Mouse (Mus musculus) midbrain, embryonic 13.5 days (tissue): ENCODE measurements at regions not wholly inside any gene's neighbourhood (a gene's known extent, or its start where the extent isn't known, plus 50 kb on each side); places are given as distances from the start of the nearest gene placed in this dataset.

Source experiments
- ATAC-seq: fragments of 200-750 bp; cut with Nextera tagmentation; 2 replicates; pipeline ENCODE4 v1.8.0; 2017; ENCODE audit warnings: mild to moderate bottlenecking, moderate TSS enrichment, moderate library complexity
- H3K27ac ChIP-seq: fragments of 300-500 bp; sonication (generic); 2 replicates; pipeline ENCODE4 v1.5.1; 2015; ENCODE audit warnings: inconsistent platforms, mild to moderate bottlenecking, moderate library complexity
- H3K27me3 ChIP-seq: fragments of 300-500 bp; sonication (generic); 2 replicates; pipeline ENCODE4 v1.6.1; 2015; ENCODE audit warnings: mild to moderate bottlenecking, inconsistent platforms
- H3K36me3 ChIP-seq: fragments of 300-500 bp; sonication (generic); 2 replicates; pipeline ENCODE4 v1.6.1; 2015; ENCODE audit warnings: mild to moderate bottlenecking, inconsistent platforms
- H3K4me1 ChIP-seq: fragments of 300-500 bp; sonication (generic); replicated peaks from 2 replicates; pipeline ENCODE4 v1.6.1; 2015; ENCODE audit warnings: inconsistent platforms
- H3K4me2 ChIP-seq: fragments of 300-500 bp; sonication (generic); replicated peaks from 2 replicates; pipeline ENCODE4 v1.6.1; 2015; ENCODE audit warnings: moderate library complexity, mild to moderate bottlenecking, inconsistent platforms
- H3K4me3 ChIP-seq: fragments of 300-500 bp; sonication (generic); replicated peaks from 2 replicates; pipeline ENCODE4 v1.5.1; 2015; ENCODE audit warnings: mild to moderate bottlenecking, inconsistent platforms
- H3K9ac ChIP-seq: fragments of 300-500 bp; sonication (generic); replicated peaks from 2 replicates; pipeline ENCODE4 v1.6.1; 2015; ENCODE audit warnings: mild to moderate bottlenecking, inconsistent platforms
- H3K9me3 ChIP-seq: fragments of 300-500 bp; sonication (generic); 2 replicates; pipeline ENCODE4 v1.6.1; 2016; ENCODE audit warnings: mild to moderate bottlenecking, inconsistent platforms
- WGBS: fragments of 180-500 bp; shearing (Covaris S2); methylation state at CpG from one replicate; pipeline ENCODE4 v1.1.7; 2015; 5-methylcytosine and 5-hydroxymethylcytosine counted together

DNA sequence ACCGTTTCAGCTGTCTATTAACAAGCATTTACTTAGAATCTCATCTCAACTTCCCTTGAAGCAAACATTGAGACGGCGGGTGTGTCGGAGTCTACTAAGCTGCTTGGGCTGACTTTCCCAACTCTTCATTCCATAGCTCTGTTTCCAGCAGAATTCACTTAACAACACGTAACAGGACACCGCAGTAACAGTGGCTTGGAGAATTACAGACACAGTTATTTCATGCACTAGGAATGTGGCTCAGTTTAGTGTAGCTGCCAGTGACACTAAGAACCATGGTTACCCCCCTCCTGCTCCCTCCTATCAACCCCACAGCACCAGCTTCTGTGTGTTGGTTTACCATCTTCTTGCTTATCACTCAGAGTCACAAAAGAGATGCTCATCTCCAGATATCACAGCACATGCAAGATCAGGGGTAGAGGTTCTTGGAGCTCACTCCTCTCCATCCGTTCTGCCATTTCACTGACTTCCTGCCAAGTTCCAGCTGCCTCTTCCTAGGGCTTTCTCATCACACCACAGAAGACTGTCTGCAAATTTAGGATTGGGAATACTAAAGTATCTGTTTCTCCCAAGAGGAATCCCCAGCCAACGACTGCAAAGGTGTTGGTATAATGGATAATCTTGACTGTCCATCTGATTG lies 90.7 kb downstream of the Banf2 start:
- H3K9ac ChIP-seq: no peak overlapping the region
- H3K4me2 ChIP-seq: no peak overlapping the region
- H3K4me3 ChIP-seq: no peak overlapping the region
- no peaks in the 10 kb centered on the region for H3K9me3 ChIP-seq
- ATAC-seq: no peak
- H3K27me3 ChIP-seq: no peaks in the 10 kb centered on the region
- no peak overlapping the region for H3K27ac ChIP-seq
- WGBS: 91% methylated on average over 8 of the region's 8 CpGs
- H3K4me1 ChIP-seq: 0 out of 2 replicates have a peak, but pooled peaks cover 3% of the 10 kb centered on the region
- no peaks in the 10 kb centered on the region for H3K36me3 ChIP-seq

- no peak overlapping the region for H3K4me3 ChIP-seq
- no peaks in the 10 kb centered on the region; the same call in 1 of the 2 replicates for H3K27me3 ChIP-seq
- no peak overlapping the region for H3K4me2 ChIP-seq
- WGBS: 60% methylated on average over 13 of the region's 13 CpGs
- H3K9ac ChIP-seq: no peak overlapping the region
- 0 out of 2 replicates have a peak, but pooled peaks cover 3% of the 10 kb centered on the region for H3K4me1 ChIP-seq
- H3K9me3 ChIP-seq: no peaks in the 10 kb centered on the region
- H3K27ac ChIP-seq: no peak overlapping the region
- H3K36me3 ChIP-seq: no peaks in the 10 kb centered on the region
- ATAC-seq: peak; percentile 45; the same call in 1 of the 2 replicates
These were observed 94.5 kb downstream of the Banf2 start for GRCm38 (mm10) chr2:144127082-144128037.

DNA sequence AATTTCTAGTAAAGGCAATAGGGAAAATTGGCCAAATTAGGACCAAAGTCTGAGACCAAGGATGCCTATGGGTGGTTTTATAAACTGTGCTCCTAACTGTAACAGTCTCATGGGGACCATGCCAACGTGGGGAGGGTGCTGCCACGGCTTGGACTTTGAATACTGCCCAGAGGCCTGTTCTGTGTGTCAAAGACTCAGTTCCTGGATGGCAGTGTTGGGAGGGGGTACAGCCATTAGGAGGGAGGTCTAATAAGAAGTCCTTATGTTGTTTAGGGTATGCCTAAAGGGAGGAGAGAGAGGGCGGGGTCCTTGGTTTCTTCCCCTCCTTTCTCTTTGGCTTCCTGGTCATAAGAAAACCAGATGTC lies 95.2 kb downstream of the Banf2 start:
- no peak overlapping the region for H3K9ac ChIP-seq
- H3K27ac ChIP-seq: no peak overlapping the region
- H3K4me3 ChIP-seq: no peak overlapping the region
- WGBS: 86% methylated on average over 3 of the region's 3 CpGs
- H3K27me3 ChIP-seq: no peaks in the 10 kb centered on the region; the same call in 1 of the 2 replicates
- H3K36me3 ChIP-seq: no peaks in the 10 kb centered on the region
- 0 out of 2 replicates have a peak, but pooled peaks cover 3% of the 10 kb centered on the region for H3K4me1 ChIP-seq
- no peak overlapping the region for H3K4me2 ChIP-seq
- peak; percentile 48; the same call in 1 of the 2 replicates for ATAC-seq
- H3K9me3 ChIP-seq: no peaks in the 10 kb centered on the region

DNA sequence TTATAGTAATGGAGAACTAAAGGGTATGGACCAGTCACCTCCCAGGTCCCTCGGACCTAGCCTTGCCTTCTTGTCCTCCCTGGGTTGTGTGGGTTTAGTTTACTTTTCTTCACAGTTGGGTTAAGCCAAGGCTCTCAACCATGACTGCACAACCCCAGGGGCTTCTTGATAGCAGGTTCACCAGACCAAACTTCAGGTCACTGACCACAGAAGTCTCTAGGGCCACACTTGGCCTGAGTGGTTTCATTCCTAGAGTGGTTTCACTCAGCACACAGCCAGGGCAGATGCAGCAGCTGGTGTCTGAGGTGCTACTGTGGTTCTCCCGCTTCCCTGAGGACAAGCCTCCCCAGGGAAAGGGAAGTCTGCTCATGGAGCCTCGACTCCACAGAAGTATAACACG lies 95.7 kb downstream of the Banf2 start:
- Histone ChIP-seq H3K27ac (no peak overlapping the region), H3K4me3 (no peak overlapping the region), H3K4me1 (0 out of 2 replicates have a peak, but pooled peaks cover 3% of the 10 kb centered on the region), H3K36me3 (no peaks in the 10 kb centered on the region), H3K4me2 (no peak overlapping the region), H3K9ac (no peak overlapping the region), H3K27me3 (no peaks in the 10 kb centered on the region; the same call in 1 of the 2 replicates), H3K9me3 (no peaks in the 10 kb centered on the region)
- ATAC-seq: no peak
- 83% methylated on average over 4 of the region's 4 CpGs for WGBS

- no peak overlapping the region for H3K27ac ChIP-seq
- no peak overlapping the region for H3K9ac ChIP-seq
- no peak overlapping the region for H3K4me3 ChIP-seq
- no peaks in the 10 kb centered on the region for H3K9me3 ChIP-seq
- no peaks in the 10 kb centered on the region for H3K4me1 ChIP-seq
- no peaks in the 10 kb centered on the region; the same call in 1 of the 2 replicates for H3K27me3 ChIP-seq
- WGBS: 62% methylated on average over 14 of the region's 14 CpGs
- ATAC-seq: no peak
- H3K4me2 ChIP-seq: no peak overlapping the region
- H3K36me3 ChIP-seq: no peaks in the 10 kb centered on the region
These were observed 101.1 kb downstream of the Banf2 start for GRCm38 (mm10) chr2:144133806-144134574.

DNA sequence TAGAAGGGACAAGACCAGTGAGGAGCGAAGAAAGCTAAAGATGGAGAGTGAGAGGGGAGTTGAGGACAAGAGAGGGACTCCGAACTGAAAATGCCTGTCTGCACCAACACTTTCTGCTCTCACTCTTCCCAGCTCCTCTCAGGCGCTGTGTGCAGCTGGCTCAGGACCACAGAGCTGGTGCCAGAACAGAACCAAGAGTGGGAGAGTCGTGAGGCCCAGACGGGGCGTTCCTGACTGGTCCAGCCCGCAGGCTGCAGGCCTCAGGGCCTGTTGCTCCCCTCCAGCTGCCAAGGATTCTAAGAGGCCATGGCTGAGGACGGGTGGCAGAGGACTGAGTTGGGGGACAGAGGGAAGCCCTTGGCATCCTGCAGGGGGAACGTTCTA lies 101.7 kb downstream of the Banf2 start:
- peaks cover 3% of the 10 kb centered on the region; the same call in 1 of the 2 replicates for H3K4me1 ChIP-seq
- 80% methylated on average over 9 of the region's 9 CpGs for WGBS

DNA sequence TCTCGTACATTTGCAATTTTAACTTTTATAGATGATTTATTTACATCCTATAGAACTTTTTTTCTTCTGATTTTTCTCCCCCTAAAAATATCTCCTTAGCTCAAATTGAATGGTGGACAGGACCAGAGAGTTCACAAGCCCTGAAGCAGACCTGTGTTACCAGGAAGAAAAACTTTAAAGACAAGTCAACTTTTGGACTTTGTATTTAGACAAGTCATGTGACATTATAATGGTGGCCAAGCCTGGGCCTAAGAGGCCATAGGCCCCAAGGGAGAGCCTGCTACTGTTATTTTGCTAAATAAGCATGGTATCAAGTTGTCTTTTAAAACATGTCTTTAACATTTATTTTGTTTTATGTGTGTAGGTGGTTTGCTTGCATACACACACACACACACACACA lies 102.7 kb downstream of the Banf2 start:
- no peaks in the 10 kb centered on the region for H3K9me3 ChIP-seq
- peaks cover 4% of the 10 kb centered on the region; the same call in 1 of the 2 replicates for H3K4me1 ChIP-seq
- no peak overlapping the region for H3K4me3 ChIP-seq
- 97% methylated on average over 1 of the region's 1 CpGs for WGBS
- no peak overlapping the region for H3K9ac ChIP-seq
- ATAC-seq: no peak
- no peaks in the 10 kb centered on the region for H3K27me3 ChIP-seq
- no peak overlapping the region for H3K27ac ChIP-seq
- H3K36me3 ChIP-seq: no peaks in the 10 kb centered on the region
- no peak overlapping the region for H3K4me2 ChIP-seq

More for the DNA sequence above, 101.7 kb downstream of the Banf2 start:
- no peaks in the 10 kb centered on the region for H3K27me3 ChIP-seq
- ATAC-seq: 0 out of 2 replicates have a peak, but pooled peaks have one; percentile 9
- no peak overlapping the region for H3K4me2 ChIP-seq
- H3K9ac ChIP-seq: no peak overlapping the region
- no peak overlapping the region for H3K27ac ChIP-seq
- no peaks in the 10 kb centered on the region for H3K9me3 ChIP-seq
- H3K4me3 ChIP-seq: no peak overlapping the region
- no peaks in the 10 kb centered on the region for H3K36me3 ChIP-seq

GRCm38 (mm10) chr2:144143620-144144384 lies 110.9 kb downstream of the Banf2 start:
- no peaks in the 10 kb centered on the region for H3K27me3 ChIP-seq
- H3K9ac ChIP-seq: no peak overlapping the region
- no peaks in the 10 kb centered on the region for H3K36me3 ChIP-seq
- WGBS: 90% methylated on average over 9 of the region's 9 CpGs
- ATAC-seq: no peak
- peaks cover 4% of the 10 kb centered on the region; the same call in 1 of the 2 replicates for H3K4me1 ChIP-seq
- H3K4me3 ChIP-seq: no peak overlapping the region
- no peak overlapping the region for H3K27ac ChIP-seq
- H3K4me2 ChIP-seq: no peak overlapping the region
- H3K9me3 ChIP-seq: no peaks in the 10 kb centered on the region

DNA sequence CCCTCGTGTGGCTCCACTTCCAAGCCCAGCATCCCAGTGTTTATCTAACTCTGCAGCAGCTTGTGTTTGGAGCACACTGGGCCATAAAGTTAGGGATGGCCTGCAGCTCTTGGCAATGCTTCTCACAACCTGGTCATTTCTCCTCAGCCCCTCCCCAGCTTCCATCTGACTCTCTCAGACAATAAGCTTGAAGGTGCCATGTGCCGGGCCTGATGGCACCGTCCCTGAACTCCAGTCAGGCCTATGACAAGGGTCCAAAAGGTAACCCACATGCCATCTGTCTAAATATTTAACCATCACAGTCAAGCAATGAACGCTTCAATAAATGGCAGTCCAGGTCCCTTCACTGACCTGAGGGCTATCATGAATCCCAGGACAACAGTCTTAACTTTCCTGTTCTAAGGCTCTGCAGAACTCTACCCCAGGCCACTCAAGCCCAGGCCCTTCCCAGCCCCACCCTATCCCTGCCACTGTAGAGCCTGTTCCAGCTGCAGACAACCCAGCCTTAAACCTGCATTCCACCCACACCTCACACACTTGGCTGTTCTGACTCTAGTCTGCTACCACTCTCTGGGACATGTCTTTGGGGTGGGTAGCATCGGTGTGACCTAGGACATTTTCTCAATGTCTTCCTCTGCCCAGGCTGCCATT lies 111.8 kb downstream of the Banf2 start:
- Histone ChIP-seq H3K36me3 (no peaks in the 10 kb centered on the region), H3K9ac (no peak overlapping the region), H3K27ac (no peak overlapping the region), H3K27me3 (no peaks in the 10 kb centered on the region), H3K4me3 (no peak overlapping the region), H3K4me1 (0 out of 2 replicates have a peak, but pooled peaks cover under 1% of the 10 kb centered on the region), H3K4me2 (no peak overlapping the region), H3K9me3 (no peaks in the 10 kb centered on the region)
- 90% methylated on average over 5 of the region's 5 CpGs for WGBS
- no peak for ATAC-seq

- no peak overlapping the region for H3K4me3 ChIP-seq
- no peak overlapping the region for H3K9ac ChIP-seq
- H3K9me3 ChIP-seq: no peaks in the 10 kb centered on the region
- 0 out of 2 replicates have a peak, but pooled peaks have one; percentile 37 for ATAC-seq
- H3K4me1 ChIP-seq: peaks cover 5% of the 10 kb centered on the region; the same call in 1 of the 2 replicates
- no peak overlapping the region for H3K4me2 ChIP-seq
- H3K27ac ChIP-seq: no peak overlapping the region
- no peaks in the 10 kb centered on the region for H3K36me3 ChIP-seq
- WGBS: 25% methylated on average over 7 of the region's 7 CpGs
- peaks cover 17% of the 10 kb centered on the region for H3K27me3 ChIP-seq
These were observed 113.8 kb upstream of the Mgme1 start for GRCm38 (mm10) chr2:144156456-144157211.
